Mouse (Mus musculus) gastrocnemius, postnatal 25 days (tissue): ENCODE measurements at regions not wholly inside any gene's neighbourhood (a gene's known extent, or its start where the extent isn't known, plus 50 kb on each side); places are given as distances from the start of the nearest gene placed in this dataset.

Experiments used
- DNase-seq: peaks from one replicate; pipeline ENCODE4 v3.0.0; 2022

- no peak for DNase-seq
Observed at GRCm38 (mm10) chr13:78717686-78718431, 518.3 kb upstream of the Nr2f1 start.

DNA sequence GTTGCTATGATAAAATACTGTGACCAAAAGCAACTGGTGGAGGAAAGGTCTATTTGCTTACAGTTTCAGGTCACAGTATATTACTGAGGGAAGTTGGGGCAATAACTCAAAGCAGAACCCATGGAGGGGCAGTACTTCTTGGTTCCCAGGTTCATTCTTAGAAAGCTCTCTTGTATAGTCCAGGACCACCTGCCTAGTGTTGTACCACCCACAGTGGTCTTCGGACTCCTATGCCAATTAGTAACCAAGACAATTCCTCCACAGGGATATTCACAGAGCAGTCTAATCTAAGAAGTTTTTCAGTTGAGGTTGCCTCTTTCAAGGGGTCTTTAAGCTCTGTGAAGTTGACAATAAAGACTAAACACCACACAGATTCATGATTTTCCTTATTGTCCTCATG is 517.6 kb upstream of the Nr2f1 start:
- no peak for DNase-seq

DNA sequence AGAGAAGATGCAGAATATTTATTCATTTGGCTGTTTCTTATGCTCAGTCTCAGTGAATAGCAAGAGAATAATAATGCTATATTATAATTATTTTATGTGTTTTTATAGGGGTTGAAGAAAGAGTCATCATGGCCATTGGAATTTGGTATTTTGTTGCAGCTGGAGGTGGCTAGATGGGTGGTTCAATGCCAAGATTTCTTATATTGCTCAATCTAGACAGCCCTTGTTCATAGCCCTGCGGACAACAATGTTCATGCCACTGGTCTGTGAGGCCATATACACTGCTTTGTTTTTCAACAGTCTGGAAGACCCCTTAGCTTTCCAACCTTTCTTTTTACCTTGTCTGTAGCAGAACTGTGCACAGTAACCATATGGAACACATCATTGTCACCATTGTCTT is 505.1 kb upstream of the Nr2f1 start:
- DNase-seq, result no peak

DNA sequence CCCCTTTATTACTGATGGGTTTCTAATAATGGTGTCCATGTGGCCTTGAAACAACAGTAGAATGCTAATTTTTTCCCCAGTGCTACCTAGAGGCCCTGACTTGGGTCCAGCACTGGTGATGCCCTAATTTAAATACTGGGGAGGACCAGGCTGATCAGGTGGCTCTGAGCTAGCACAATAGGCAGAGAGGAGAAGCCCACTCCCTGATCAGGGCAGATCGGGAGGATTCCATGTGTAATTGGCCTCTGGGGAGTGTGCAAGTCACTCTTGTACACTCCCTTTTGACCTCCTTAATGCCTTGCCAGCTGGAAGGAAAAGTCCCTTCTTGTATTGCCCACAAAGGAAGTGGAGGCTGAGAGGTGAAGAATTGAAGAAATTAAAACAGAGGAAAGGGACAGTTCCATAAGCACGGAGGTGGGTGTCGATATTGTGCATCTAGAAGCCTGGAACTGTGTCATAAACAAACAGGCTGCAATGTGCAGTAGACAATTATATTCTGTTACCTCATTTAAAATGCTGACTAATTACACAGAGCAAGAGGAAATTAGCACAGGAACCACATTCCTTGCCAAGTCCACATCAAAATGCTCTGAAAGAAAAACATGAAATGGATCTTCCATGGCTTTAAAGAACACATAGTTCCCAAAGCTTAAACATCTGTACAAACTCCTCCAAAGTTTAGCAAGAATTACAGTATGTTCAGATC is 498.4 kb upstream of the Nr2f1 start:
- DNase-seq, result no peak

DNA sequence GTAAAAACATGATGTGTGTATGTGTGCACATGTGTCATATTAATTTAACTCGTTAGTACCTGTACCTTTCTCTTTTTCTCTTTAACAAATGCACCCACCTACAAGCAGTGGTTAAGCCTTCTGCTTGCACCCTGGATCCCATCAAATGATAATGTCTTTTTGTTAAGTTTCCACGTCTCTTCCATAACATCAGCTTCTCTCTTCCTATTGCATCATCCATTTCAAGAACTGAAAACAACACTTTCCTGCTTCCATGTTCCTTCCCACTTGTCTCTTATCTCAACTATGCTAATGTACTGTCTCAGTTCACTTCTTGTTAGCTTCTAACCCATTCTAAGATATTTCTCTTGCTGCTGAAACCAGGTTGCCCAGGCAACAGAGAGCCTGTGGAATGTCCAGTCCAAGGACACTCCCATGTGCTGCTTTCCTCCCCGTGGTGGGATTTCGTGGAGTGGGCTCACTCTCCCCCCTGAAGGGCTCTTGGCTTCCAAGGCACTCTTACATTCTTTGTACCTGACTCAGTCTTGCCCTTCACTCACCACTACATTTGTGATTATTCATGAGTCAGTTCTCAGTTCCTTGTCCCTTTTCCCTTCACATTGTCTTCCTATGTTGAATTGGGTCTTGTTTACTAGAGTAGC is 479.8 kb upstream of the Nr2f1 start:
- no peak for DNase-seq

- no peak for DNase-seq
Observed at GRCm38 (mm10) chr13:78678241-78678640, 478.7 kb upstream of the Nr2f1 start.

GRCm38 (mm10) chr13:78658285-78658684 is 458.7 kb upstream of the Nr2f1 start:
- DNase-seq, result no peak

DNA sequence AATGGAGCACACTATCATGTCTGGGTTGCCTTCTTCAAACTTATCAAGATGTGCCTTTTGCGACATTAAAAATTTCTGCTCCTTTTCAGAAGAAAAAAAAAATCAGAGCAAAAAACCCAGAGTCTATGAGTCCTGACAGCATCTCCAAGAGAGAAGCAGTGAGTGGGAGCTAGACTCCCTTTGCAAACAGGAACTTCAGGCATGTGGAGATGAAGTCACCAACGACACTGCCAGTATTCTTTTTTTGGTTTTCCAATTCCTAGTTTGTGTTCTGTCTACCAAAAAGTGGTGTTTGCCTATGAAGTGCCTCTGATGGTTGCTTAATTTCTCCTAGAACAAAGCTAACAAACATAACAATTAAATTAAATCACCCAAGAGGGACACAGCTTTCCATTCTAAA is 457.2 kb upstream of the Nr2f1 start:
- DNase-seq, result no peak

- DNase-seq, result no peak
Observed at GRCm38 (mm10) chr13:78656196-78656595, 456.6 kb upstream of the Nr2f1 start.

DNA sequence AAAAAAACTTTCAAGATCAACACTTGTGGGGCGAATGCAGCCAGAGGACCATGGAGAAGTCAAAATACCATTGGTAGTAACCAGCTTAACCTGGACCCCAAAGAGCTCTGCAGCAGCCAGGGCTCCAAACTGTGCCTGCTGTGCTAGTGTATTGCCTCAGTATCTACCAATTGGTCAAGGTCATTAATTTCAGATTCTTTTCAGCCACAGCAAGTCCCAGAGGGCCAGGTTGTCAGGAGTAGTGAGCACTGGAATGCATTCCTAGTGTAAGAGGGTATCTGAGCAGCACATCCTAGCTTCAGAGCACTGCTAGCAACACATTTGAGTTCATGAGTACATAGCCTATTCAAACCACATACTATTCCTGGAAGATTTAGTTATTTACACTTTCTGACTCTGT is 451.3 kb upstream of the Nr2f1 start:
- no peak for DNase-seq

- peak; percentile 28 for DNase-seq
Observed at GRCm38 (mm10) chr13:78644556-78644955, 445.0 kb upstream of the Nr2f1 start.

- no peak for DNase-seq
Observed at GRCm38 (mm10) chr13:78643023-78643422, 443.5 kb upstream of the Nr2f1 start.

DNA sequence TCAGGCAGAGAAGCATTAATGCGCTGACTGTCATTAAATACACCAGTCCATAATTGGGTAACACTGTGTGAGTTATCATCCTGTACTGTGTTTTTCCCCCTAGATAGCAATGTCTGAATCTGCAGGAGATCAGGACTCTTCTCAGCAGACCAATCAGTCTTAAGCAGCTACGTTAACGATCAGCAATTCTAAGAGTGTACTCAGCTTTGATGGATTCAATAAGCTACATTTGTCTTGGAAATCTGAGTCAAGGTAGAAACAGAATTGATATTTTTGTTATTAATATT is 442.8 kb upstream of the Nr2f1 start:
- no peak for DNase-seq

DNA sequence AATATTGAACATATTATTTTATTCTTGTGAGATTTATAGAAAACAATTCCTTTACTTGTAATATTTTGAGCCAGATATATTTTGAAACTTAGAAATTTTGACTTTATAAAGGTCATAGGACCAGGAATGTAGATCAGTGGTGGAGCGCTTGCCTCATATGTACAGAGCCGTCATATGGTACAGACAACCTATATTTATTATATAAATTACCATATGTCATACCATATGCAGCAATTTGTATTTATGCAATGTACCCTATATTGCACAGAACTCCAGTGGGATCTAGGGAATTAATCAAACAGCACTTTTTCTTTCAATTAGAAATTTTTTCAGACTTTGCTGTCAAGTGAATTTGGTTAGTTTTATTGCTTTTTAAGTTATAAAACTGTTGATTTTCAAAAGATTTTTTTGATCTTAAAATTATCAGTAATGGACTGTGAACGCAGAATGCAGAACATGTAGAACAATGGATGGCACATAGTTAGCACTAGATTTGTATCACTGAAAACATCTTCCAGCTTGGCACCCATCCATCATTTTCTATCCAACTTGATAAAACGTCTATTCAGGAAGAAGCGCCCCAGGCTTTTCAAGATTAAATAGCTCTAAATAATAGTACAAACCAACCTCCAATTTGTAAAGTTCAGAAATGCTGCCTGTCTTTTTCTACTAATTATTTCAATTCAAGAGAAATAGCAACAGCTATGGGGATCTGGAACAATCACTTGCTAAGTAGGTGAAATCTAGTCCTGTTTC is 442.3 kb upstream of the Nr2f1 start:
- no peak for DNase-seq

GRCm38 (mm10) chr13:78640340-78640739 is 440.8 kb upstream of the Nr2f1 start:
- DNase-seq, result no peak

DNA sequence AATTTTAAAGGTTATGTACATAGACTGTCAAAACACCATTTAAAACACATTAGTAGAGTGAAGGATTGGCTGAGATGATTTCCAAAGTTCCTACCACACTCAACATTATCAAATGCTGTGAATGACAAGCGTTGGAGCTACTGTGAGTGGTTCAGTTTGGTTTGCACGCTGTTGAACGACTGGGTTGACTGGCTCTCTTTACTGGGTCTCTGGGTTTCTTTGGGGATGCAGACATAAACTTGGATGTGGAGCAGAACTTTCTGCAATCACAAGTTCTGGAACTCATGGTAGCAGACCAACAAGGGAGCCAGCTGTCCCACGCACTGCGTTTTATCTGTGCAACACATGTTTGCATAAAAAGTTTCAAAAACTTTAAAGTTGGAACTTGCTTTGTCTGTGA is 438.9 kb upstream of the Nr2f1 start:
- no peak for DNase-seq

GRCm38 (mm10) chr13:78631609-78632008 is 432.1 kb upstream of the Nr2f1 start:
- DNase-seq, result no peak

DNA sequence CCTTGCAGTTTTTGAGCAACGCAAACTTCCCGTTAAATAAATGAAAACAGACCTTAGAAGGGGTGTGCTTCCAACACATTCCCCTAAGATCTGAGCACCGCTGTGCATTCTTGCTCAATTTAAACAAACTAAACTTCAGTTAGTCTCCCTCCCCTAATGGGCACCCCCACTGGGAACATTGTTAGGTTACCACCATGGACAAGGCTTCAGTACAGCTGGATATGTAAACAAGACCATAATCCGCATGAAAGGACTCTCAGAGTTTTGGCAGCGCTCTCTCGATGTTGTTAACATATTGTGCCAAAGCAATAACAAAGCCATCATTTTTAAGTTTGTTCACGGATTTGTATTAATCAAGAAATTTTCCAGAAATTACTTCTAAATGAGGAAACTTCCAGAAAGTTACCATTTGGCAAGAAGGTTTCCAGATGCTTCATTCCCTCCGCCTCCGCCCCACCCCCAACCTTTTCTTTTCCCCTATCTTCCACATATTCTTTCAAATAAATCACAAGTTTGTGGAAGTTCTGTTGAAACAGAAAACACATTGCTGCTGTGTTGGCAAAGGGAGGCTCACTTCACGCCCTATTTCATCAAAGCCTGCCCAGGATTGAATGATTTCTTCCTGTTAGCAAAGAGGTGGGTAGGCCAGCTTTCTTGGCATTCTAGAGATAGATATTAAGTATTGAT is 429.6 kb upstream of the Nr2f1 start:
- no peak for DNase-seq

DNA sequence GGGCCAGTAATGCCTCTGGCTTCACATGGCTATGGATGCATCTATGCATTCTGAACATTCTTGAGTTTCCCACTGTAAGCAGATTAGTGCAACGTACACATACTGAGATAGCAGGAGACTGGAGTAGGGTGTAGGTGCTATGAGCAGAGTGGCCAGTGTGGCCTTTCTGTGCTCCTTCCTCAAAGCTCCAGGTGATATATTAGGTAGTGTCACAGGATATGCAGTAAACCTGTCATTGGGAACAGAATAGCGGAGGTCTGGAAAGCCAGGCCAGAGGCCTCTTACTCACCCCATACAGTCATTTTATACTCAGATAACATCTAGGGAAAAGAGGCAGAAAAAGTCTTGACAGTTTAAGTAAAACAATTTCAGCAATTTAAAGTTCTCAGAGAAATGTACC is 424.1 kb upstream of the Nr2f1 start:
- no peak for DNase-seq

- no peak for DNase-seq
Observed at GRCm38 (mm10) chr13:78602861-78603211, 403.3 kb upstream of the Nr2f1 start.

DNA sequence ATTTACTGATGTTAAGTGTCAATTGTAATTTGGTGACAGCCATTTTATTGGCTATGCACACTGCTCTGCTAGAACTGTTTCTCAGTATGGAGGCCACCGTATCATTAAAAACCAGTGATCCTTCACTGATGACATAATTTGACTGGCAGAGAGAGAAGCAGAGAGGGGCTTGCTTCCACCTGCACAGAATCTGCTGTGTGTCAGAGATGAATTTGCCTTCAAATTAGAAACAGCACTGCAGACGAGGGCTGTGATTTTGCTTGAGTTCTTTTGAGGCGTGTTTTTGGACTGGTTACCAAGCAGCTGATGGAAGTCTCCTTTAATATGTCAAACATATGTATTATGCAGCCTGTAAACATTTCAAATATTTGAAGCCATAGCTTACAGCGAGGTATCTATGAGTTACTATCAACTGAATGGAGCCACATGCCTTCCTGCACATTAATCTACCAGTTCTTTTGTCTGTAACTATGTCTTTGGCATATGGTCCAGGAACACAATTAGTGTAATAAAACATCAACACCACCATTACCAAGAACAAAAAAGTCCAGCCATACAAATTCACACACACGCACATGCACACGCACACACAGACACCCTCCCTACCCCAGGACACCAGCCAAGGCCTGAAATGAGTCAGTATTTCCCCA is 402.8 kb upstream of the Nr2f1 start:
- DNase-seq, result no peak
